In genomic region chr17:35502762-35503161, GRCm38 (mm10) we compare ENCODE assay signal across 22 mouse cellular contexts. TPM values are rescaled to one million over a fixed set of nuclear protein-coding genes. Genes with fewer than 3 reads are reported as not detected.
"Had no signal": no experiment of that assay in that cellular context is flagged by ENCODE, and none has a peak within 500 bp of the region (broad histone marks: within the 10 kb centered on the region; RNA-seq: fewer than 3 reads in every experiment).

No protein-coding gene starts in this region.

- H3K36me3 ChIP-seq: midbrain, embryonic 12.5 days; neural tube, embryonic 15.5 days had no signal

- H3K4me3 ChIP-seq: layer of hippocampus, adult 2 months; midbrain, embryonic 12.5 days; myocyte; neural tube, embryonic 15.5 days had no signal

- H3K9ac ChIP-seq: lung, embryonic 14.5 days; midbrain, embryonic 12.5 days; neural tube, embryonic 15.5 days had no signal

- H3K9me3 ChIP-seq: midbrain, embryonic 12.5 days; neural tube, embryonic 15.5 days had no signal

- H3K27ac ChIP-seq: layer of hippocampus, adult 2 months; midbrain, embryonic 12.5 days; neural tube, embryonic 15.5 days had no signal

- H3K4me2 ChIP-seq: liver, embryonic 11.5 days; lung, embryonic 14.5 days; midbrain, embryonic 12.5 days; neural tube, embryonic 15.5 days had no signal

- DNase-seq: kidney, postnatal 10 days; kidney, postnatal 4 days; lung, embryonic 14.5 days; lung, postnatal 10 days; lung, postnatal 4 days; right cerebral cortex, adult 18-20 months; right cerebral cortex, postnatal 25 days; thymus, postnatal 4 days had no signal

RNA-seq across cellular contexts. Expression of gene Pou5f1, which starts 3.1 kb away (rescaled TPM):
- total RNA-seq: left cerebral cortex, postnatal 36 days; midbrain, postnatal 0 days had no signal
- polyA plus RNA-seq: kidney, embryonic 14.5 days; liver, embryonic 11.5 days; liver, embryonic 16.5 days; lung, embryonic 14.5 days; midbrain, embryonic 12.5 days; midbrain, postnatal 0 days; myocyte; neural tube, embryonic 11.5 days; neural tube, embryonic 15.5 days; small intestine, adult 2 months; stomach, embryonic 16.5 days had no signal

RNA-seq across cellular contexts. Expression of gene Psors1c2, which starts 30.2 kb away (rescaled TPM):
- total RNA-seq: layer of hippocampus, postnatal 10 days; megakaryocyte, adult 5-6 weeks; midbrain, postnatal 0 days had no signal

RNA-seq across cellular contexts. Expression of gene H2-Q10, which starts 32.9 kb away (rescaled TPM):
- total RNA-seq: midbrain, postnatal 0 days had no signal
